Mouse (Mus musculus) mouse embryonic stem cell (cell line): ENCODE results near the gene Lcn3.
"Not testable (repeated sequence)": the region's sequence is repeated elsewhere in the genome, so short reads cannot be mapped to it uniquely, and the experiment has no call there.

Experiments used
- in situ Hi-C, 2 experiments: fragments of 300-500 bp; cut with MboI; formaldehyde crosslinking; loops; 1 replicate in 1 of 2; 3 replicates in 1 of 2; pipeline ENCODE4 v1.14.3; 2019 to 2020; ENCODE audit warnings: low sequenced_read_pairs in 2 of 2, low pct_unique_long_range_greater_than_20kb in 1 of 2, mixed read lengths in 1 of 2; ENCODE audit not compliant: unreplicated experiment in 1 of 2

The Lcn3 gene

GRCm38 (mm10) chr2:25765269-25765668, at the start of gene Lcn3:
Gene Lcn3, plus strand, starts transcription at chr2:25765569.
- in situ Hi-C loops, result no loop called here

- in situ Hi-C loops, result no loop called here
Measured at GRCm38 (mm10) chr2:25717222-25717621, 48.1 kb upstream of the Lcn3 start.

DNA sequence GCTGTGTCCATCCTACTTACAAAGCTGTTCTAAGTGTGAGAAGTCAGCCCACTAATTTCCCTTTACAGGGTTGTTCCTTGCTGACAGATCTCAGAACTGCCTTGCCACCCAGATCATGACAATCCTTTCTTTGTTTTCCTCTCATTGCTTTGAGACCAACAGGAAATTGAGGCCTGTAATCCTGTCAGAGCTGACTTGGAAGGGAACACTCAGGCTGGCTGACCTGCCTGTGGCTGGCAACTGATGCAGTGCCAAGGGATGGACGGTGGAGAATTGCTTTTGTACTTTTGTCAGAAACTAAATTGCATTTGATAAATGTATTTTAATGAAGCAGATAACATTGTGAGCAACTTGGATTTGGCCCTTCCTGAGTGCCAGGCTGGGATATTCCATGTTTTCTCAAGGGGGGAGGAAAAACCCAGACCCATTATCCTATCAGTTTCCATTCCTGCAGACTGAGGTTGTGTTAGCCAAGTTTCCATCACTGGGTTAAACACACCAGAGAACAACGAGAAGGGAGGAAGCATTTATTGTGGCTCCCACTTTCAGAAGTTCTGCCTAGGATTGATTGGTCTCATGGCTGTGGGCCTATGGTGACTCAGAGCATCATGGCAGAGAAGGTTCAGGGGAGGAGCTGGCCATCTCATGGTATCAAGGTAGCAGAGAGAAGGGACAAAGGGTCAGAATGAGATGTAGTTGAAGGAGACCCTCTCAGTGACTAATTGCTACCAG, 32.0 kb upstream of the Lcn3 start:
- in situ Hi-C loops, result no loop called here

GRCm38 (mm10) chr2:25736709-25737108, 28.7 kb upstream of the Lcn3 start, which contains the start of gene Obp2b:
Gene Obp2b, plus strand, starts transcription at chr2:25737009.
- in situ Hi-C loops, result not testable (repeated sequence)

- in situ Hi-C loops, result no loop called here
Measured at GRCm38 (mm10) chr2:25741671-25742070, 23.7 kb upstream of the Lcn3 start.

DNA sequence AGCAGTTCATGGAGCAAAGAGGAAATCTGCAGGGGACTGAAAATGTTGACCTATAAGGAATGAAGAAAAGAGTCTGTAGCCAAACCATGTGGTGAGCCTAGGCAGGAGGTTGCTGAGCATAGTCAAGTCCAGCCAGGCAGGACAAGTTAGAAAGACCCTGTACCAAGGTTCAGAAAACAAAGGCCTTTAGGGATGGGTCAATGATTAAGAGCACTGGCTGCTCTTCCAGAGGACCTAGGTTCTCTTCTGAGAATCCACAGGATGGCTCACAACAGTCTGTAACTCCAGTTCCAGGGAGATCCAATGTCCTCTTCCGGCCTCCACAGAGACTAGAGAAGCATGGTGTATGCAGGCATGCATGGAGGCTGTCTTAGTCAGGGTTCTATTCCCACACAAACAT, 11.2 kb upstream of the Lcn3 start:
- in situ Hi-C loops, result no loop called here

GRCm38 (mm10) chr2:25758064-25758625, 7.2 kb upstream of the Lcn3 start:
- in situ Hi-C loops, result no loop called here

DNA sequence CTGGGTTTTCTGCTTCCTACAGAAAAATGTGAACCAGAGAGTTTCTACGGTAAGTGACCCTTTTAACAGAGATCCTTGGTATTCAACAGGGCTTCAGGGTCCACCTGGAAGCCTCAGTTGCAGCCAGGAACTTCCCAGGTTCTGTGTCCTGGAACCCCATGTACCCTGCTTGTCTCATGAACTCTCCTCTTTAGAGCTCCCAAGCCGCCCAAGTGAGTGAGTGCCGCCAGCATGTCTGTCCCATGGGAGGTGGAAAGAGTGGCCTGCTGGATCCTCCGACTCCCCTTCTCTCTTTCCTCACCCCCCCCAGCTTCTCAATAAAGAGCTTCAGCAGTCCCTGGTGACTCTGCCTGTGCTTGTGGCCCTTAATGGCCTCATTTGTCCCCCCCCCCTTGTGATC, 2.4 kb downstream of the Lcn3 start:
- in situ Hi-C loops, result no loop called here

- in situ Hi-C loops, result no loop called here
Measured at GRCm38 (mm10) chr2:25773507-25773906, 8.1 kb downstream of the Lcn3 start.

DNA sequence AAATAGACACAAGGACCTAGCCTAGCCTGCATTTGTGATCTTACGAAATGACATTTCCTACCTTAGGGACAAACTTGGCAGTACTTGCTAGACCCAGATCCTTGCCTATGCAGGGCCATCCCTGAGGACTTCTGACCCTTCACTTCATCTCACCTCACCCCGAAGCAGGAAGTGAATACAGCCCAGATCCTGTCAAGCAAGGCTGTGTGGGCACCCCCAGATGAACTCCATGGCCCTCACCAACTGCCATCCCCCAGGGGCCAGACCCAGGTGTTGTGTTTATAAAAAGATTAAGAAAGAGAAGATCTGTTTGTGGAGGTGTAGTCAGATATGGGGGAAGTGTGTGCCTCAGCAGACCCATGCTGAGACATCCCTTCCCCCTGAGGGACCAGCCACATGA, 9.3 kb downstream of the Lcn3 start:
- in situ Hi-C loops, result no loop called here

- in situ Hi-C loops, result no loop called here
Measured at GRCm38 (mm10) chr2:25775991-25776390, 10.6 kb downstream of the Lcn3 start.

GRCm38 (mm10) chr2:25776717-25777116, 11.3 kb downstream of the Lcn3 start, which contains the start of gene Lcn11:
Gene Lcn11, plus strand, starts transcription at chr2:25777017.
- in situ Hi-C loops, result no loop called here

DNA sequence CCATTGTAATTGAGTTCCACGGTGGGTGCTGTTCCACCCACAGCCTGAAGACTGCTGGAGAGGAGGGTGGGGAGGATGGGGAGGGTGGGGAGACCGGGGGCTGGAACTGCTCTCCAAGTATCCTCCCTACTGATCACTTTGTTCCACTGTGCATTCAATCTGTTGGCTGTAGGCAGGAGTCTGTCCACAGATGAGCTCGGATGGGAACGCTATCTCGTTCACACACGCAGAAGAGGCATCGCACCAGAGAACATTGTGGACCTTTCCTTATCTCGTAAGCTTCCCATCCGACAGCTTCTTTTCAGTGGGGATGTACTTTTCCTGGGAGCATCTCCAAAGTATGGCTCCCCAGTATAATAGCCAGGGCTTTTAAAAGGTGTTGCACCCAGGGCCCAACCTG, 13.7 kb downstream of the Lcn3 start:
- in situ Hi-C loops, result no loop called here

GRCm38 (mm10) chr2:25780921-25781320, 15.6 kb downstream of the Lcn3 start:
- in situ Hi-C loops, result no loop called here

GRCm38 (mm10) chr2:25781957-25782356, 16.6 kb downstream of the Lcn3 start, which contains the start of gene Gm13539:
Gene Gm13539, plus strand, starts transcription at chr2:25782257.
- in situ Hi-C loops, result no loop called here

GRCm38 (mm10) chr2:25785573-25786322, 20.4 kb downstream of the Lcn3 start:
- in situ Hi-C loops, result no loop called here

DNA sequence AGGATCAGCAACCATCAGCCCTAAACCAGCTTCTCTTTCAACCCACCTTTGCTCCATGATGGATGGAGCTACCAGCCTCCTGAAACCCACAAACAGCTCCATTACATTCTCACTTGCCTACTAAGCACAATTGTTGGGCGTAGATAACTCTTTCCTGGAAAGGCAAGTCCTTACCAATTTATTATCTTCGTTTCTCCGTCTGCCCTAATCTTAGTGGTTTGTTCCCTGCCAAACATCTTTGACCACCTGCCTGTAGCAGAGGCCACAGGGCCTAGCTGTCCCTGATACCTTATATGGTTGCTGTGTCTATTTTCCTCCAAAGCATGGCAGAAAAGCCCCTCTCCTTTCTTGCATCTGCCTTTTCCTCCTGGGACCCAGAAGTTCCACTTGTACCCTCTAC, 23.7 kb downstream of the Lcn3 start:
- in situ Hi-C loops, result no loop called here

DNA sequence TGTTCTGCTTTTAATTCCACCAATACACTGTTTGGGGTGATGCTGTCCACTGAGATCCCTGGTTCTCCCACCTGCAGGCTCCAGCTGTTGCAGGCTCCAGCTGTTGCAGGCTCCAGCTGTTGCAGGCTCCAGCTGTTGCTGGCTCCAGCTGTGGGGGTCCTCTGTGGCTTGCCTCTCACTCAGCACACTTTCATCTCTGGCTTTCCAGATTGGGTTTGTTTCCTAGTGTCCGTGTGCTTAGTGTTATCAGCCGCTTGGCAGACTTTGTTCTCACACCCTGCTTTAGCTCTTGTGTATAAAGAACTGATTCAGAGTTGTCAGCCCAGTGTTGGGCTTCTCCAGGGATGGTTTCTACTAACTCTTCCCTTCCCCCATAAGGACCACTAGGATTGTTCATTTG, 32.3 kb downstream of the Lcn3 start:
- in situ Hi-C loops, result no loop called here

- in situ Hi-C loops, result no loop called here
Measured at GRCm38 (mm10) chr2:25798065-25798464, 32.7 kb downstream of the Lcn3 start.
